Mouse (Mus musculus) liver, embryonic 12.5 days (tissue): Measurements from ENCODE around the gene Spn. TPM values are rescaled to one million over a fixed set of nuclear protein-coding genes. Genes with fewer than 3 reads are reported as not detected.

ENCODE experiments used
- ATAC-seq: fragments of 200-750 bp; cut with Nextera tagmentation; 2 replicates; pipeline ENCODE4 v1.8.0; 2017; ENCODE audit warnings: moderate number of reproducible peaks, mild to moderate bottlenecking, moderate library complexity
- H3K27ac ChIP-seq: fragments of 300-500 bp; sonication (generic); 2 replicates; pipeline ENCODE4 v1.5.1; 2016; ENCODE audit warnings: mild to moderate bottlenecking
- H3K27me3 ChIP-seq: fragments of 300-500 bp; sonication (generic); replicated peaks from 2 replicates; pipeline ENCODE4 v1.6.1; 2016; ENCODE audit warnings: mild to moderate bottlenecking, moderate library complexity
- H3K36me3 ChIP-seq: fragments of 300-500 bp; sonication (generic); 2 replicates; pipeline ENCODE4 v1.6.1; 2016; ENCODE audit warnings: mild to moderate bottlenecking, moderate library complexity
- H3K4me1 ChIP-seq: fragments of 300-500 bp; sonication (generic); 2 replicates; pipeline ENCODE4 v1.6.1; 2016
- H3K4me2 ChIP-seq: fragments of 300-500 bp; sonication (generic); 2 replicates; pipeline ENCODE4 v1.6.1; 2016; ENCODE audit warnings: mild to moderate bottlenecking, moderate library complexity
- H3K4me3 ChIP-seq: fragments of 300-500 bp; sonication (generic); 2 replicates; pipeline ENCODE4 v1.5.1; 2016; ENCODE audit warnings: mild to moderate bottlenecking, moderate library complexity
- H3K9ac ChIP-seq: fragments of 300-500 bp; sonication (generic); 2 replicates; pipeline ENCODE4 v1.6.1; 2016; ENCODE audit warnings: mild to moderate bottlenecking, moderate library complexity
- H3K9me3 ChIP-seq: fragments of 300-500 bp; sonication (generic); replicated peaks from 2 replicates; pipeline ENCODE4 v1.6.1; 2016; ENCODE audit warnings: mild to moderate bottlenecking, moderate library complexity
- WGBS: fragments of 180-500 bp; shearing (Covaris S2); methylation state at CpG from one replicate; pipeline ENCODE4 v1.1.7; 2016; ENCODE audit not compliant: insufficient replicate concordance; 5-methylcytosine and 5-hydroxymethylcytosine counted together
- polyA plus RNA-seq: library from polyadenylated mRNA; unstranded; fragments of >200 nt; fragmentation: Nextera tagmentation; extraction: Ambion mirVana; gene quantifications from 2 replicates; pipeline ENCODE4 v1.2.1, GENCODE M21; 2016

Spn gene
- polyA plus RNA-seq, 1 experiment from 2014 or later, result 7.4 TPM

DNA sequence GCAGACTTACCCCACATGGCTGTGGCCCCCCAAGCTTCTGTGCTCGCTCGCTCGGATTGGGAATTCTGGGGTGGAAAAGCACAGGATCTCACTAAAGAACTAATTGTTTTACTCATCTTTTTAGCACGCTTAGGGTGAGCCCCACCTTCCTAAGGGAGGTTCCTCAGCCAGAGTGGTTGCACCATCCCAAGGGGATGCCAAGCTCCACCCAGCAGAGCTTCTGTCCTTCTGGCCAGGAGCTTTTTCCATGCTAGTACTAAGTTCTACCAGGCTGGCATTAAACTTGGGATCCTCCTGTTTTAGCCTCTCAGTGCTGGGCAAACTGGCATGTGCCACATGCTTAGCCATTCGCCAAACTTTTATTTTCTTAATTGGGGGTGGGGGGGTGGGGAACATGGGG lies 24.9 kb upstream of the Spn start:
- Histone ChIP-seq H3K4me2 (no peak overlapping the region), H3K4me1 (0 out of 2 replicates have a peak, but pooled peaks cover 17% of the 10 kb centered on the region), H3K4me3 (no peak overlapping the region), H3K36me3 (no peaks in the 10 kb centered on the region), H3K27me3 (0 out of 2 replicates have a peak, but pooled peaks cover 3% of the 10 kb centered on the region), H3K9ac (no peak overlapping the region), H3K27ac (no peak overlapping the region), H3K9me3 (no peaks in the 10 kb centered on the region)
- 75% methylated on average over 5 of the region's 5 CpGs for WGBS
- no peak for ATAC-seq

DNA sequence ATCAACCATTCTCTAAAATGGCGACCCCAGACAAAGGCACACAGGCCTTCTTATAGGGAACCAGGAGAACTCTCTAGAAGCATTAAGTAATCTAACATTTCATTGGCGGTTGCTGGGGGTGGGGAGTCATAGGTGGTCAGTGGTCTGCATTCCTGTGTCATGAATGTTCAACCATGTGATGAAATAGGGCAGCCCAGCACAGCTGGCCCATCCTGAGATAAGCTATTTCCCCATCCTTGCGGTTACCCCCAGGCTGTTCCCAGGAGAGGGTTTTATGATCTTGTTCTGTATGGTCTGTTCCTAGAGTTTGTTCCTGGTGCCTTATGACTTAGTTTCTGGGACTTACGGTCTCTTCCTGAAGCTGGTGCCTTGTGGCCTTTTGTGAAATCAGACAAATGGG lies 19.9 kb upstream of the Spn start:
- no peaks in the 10 kb centered on the region for H3K27me3 ChIP-seq
- ATAC-seq, result no peak
- no peak overlapping the region for H3K27ac ChIP-seq
- no peak overlapping the region for H3K4me2 ChIP-seq
- peaks cover 17% of the 10 kb centered on the region for H3K4me1 ChIP-seq
- H3K9me3 ChIP-seq, result no peaks in the 10 kb centered on the region
- H3K36me3 ChIP-seq, result no peaks in the 10 kb centered on the region
- WGBS, result 48% methylated on average over 4 of the region's 4 CpGs
- H3K4me3 ChIP-seq, result no peak overlapping the region
- no peak overlapping the region for H3K9ac ChIP-seq

DNA sequence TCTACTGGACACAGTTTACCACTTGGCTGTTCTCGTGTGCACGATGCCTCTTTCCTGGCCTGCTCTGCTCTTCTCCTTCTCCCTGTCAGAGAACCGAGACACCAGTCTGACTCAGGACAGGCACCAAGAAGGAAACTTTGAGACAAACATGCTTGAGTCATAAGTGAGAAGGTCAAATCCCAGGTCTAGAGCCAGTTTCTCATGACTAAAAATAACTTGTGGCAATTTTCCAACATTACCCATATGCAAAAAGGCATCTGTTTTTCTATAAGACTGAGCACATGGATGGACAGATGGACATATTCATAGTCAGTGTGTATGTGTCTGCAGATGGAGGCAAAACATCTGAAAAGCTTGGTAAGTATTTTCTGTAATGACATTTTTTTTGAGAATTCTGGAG lies 15.9 kb upstream of the Spn start:
- 56% methylated on average over 3 of the region's 3 CpGs for WGBS
- ATAC-seq, result no peak

GRCm38 (mm10) chr7:127152464-127152863 lies 14.8 kb upstream of the Spn start:
- Histone ChIP-seq H3K4me2 (no peak overlapping the region), H3K36me3 (no peaks in the 10 kb centered on the region), H3K9ac (no peak overlapping the region), H3K27ac (no peak overlapping the region), H3K4me1 (peaks cover 24% of the 10 kb centered on the region), H3K27me3 (no peaks in the 10 kb centered on the region), H3K4me3 (no peak overlapping the region), H3K9me3 (no peaks in the 10 kb centered on the region)
- 84% methylated on average over 6 of the region's 6 CpGs for WGBS
- ATAC-seq, result no peak

More for the DNA sequence above, 15.9 kb upstream of the Spn start:
- no peaks in the 10 kb centered on the region for H3K27me3 ChIP-seq
- H3K9ac ChIP-seq, result no peak overlapping the region
- H3K36me3 ChIP-seq, result no peaks in the 10 kb centered on the region
- no peak overlapping the region for H3K4me2 ChIP-seq
- no peak overlapping the region for H3K27ac ChIP-seq
- peaks cover 21% of the 10 kb centered on the region for H3K4me1 ChIP-seq
- no peak overlapping the region for H3K4me3 ChIP-seq
- H3K9me3 ChIP-seq, result no peaks in the 10 kb centered on the region

GRCm38 (mm10) chr7:127147901-127148300 lies 10.3 kb upstream of the Spn start:
- no peaks in the 10 kb centered on the region for H3K9me3 ChIP-seq
- no peak for ATAC-seq
- WGBS, result 66% methylated on average over 3 of the region's 3 CpGs
- no peak overlapping the region for H3K27ac ChIP-seq
- H3K36me3 ChIP-seq, result no peaks in the 10 kb centered on the region
- no peak overlapping the region for H3K9ac ChIP-seq
- H3K4me2 ChIP-seq, result no peak overlapping the region
- no peak overlapping the region for H3K4me3 ChIP-seq
- no peaks in the 10 kb centered on the region for H3K27me3 ChIP-seq
- peaks cover 46% of the 10 kb centered on the region for H3K4me1 ChIP-seq

- Histone ChIP-seq H3K27ac (no peak overlapping the region), H3K36me3 (no peaks in the 10 kb centered on the region), H3K4me1 (peaks cover 62% of the 10 kb centered on the region), H3K4me3 (no peak overlapping the region), H3K9me3 (no peaks in the 10 kb centered on the region), H3K4me2 (no peak overlapping the region), H3K27me3 (no peaks in the 10 kb centered on the region), H3K9ac (no peak overlapping the region)
- 63% methylated on average over 2 of the region's 2 CpGs for WGBS
- no peak for ATAC-seq
Measured at GRCm38 (mm10) chr7:127146267-127146603, 8.6 kb upstream of the Spn start.

DNA sequence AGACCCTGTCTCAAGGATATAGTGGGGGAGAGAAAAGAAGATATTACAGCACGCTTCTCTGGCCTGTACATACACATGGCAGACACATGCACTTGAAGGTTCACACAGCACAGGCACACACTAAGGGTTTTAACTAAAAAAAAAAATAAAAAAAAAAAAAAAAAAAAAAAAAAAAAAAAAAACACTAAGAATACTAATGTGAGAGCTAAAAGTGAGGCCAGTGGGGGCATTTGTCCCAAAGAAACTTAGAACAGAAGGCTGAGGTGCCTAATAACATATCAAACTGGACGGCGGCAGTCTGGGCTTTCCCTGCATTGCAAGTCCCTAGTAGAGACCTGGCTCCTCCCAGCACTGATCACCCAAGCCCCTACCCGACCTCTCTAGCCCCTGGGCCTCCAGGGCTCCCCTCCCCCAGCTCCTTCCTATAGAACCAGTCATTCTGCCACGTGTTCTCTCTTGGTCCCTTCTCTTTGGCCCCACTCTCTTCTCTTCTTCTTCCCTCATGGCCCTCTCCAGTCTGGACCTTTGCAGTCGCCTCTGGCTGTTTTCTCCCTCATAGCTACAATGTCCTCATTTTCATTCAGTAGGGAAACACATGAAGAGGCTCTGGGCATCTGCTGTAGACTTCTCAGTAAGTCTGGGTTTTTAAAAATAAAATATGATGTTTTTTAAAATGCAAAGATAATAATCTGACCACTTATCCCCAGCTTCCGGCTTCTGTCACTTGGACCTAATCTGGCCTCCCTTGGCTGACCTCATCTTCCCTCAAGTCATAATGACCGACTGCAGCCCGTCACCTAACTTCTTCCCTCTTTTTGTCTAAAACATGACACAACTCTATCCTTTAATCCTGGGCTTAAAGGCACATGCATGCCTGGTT lies 8.0 kb upstream of the Spn start:
- no peaks in the 10 kb centered on the region for H3K36me3 ChIP-seq
- H3K27me3 ChIP-seq, result no peaks in the 10 kb centered on the region
- H3K4me1 ChIP-seq, result peaks cover 65% of the 10 kb centered on the region
- H3K9ac ChIP-seq, result 0 out of 2 replicates have a peak overlapping the region, but pooled peaks have one; percentile 23
- H3K4me2 ChIP-seq, result no peak overlapping the region
- H3K9me3 ChIP-seq, result no peaks in the 10 kb centered on the region
- no peak for ATAC-seq
- no peak overlapping the region for H3K4me3 ChIP-seq
- peak overlapping the region; percentile 31; the same call in 1 of the 2 replicates for H3K27ac ChIP-seq
- WGBS, result 24% methylated on average over 9 of the region's 9 CpGs

DNA sequence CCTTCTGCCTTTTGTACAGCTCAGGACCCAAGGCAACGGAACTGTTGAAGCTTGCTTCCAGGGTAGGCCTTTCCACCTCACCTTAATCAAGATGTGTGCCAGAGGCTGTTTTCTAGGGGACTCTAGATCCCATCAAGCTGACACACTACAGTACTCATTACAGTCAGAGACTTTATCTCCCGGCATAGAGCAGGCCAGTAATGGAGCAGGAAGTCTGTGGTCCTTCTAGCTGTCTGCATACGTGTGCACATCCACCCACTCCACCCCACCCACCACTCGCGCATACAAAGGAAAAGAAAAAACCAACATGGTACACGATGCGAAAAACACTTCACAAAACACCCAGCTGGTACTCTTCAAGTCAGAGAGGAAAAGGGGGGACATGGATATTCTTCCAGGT lies 6.8 kb upstream of the Spn start:
- Histone ChIP-seq H3K4me3 (peak overlapping the region; percentile 14; the same call in 1 of the 2 replicates), H3K27me3 (no peaks in the 10 kb centered on the region), H3K27ac (peak overlapping the region; percentile 72), H3K9ac (peak overlapping the region; percentile 29; the same call in 1 of the 2 replicates), H3K4me1 (peaks cover 77% of the 10 kb centered on the region), H3K9me3 (no peaks in the 10 kb centered on the region), H3K36me3 (no peaks in the 10 kb centered on the region), H3K4me2 (peak overlapping the region; percentile 39)
- peak; percentile 48; the same call in 1 of the 2 replicates for ATAC-seq
- 34% methylated on average over 7 of the region's 7 CpGs for WGBS

DNA sequence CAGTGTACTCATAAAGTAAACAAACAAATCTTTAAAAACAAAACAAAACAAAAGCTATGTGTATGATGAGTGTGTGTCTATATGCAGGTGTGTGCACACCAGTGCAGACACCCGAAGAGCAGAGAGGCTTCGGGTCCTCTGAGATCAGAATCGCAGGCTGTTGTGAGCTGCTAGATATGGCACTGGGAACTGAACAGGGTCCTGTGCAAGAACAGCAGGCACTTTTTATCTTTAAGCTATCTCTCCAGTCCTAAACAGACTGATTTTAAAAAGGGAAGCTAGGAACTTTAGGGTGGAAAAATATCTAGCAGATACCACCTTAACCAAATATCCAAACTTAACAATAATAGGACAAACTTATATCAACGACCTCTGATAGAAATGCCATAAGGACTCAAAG lies 5.0 kb upstream of the Spn start:
- Histone ChIP-seq H3K9ac (no peak overlapping the region), H3K9me3 (no peaks in the 10 kb centered on the region), H3K4me1 (peaks cover 86% of the 10 kb centered on the region), H3K4me3 (no peak overlapping the region), H3K27me3 (no peaks in the 10 kb centered on the region), H3K36me3 (no peaks in the 10 kb centered on the region), H3K27ac (peak overlapping the region; percentile 85; the same call in 1 of the 2 replicates), H3K4me2 (peak overlapping the region; percentile 39)
- WGBS, result 55% methylated on average over 4 of the region's 4 CpGs
- no peak for ATAC-seq

GRCm38 (mm10) chr7:127142214-127142613 lies 4.6 kb upstream of the Spn start:
- Histone ChIP-seq H3K9ac (no peak overlapping the region), H3K4me2 (peak overlapping the region; percentile 3), H3K27ac (peak overlapping the region; percentile 85; the same call in 1 of the 2 replicates), H3K9me3 (no peaks in the 10 kb centered on the region), H3K36me3 (no peaks in the 10 kb centered on the region), H3K4me1 (peaks cover 91% of the 10 kb centered on the region), H3K27me3 (no peaks in the 10 kb centered on the region), H3K4me3 (no peak overlapping the region)
- 38% methylated on average over 2 of the region's 2 CpGs for WGBS
- ATAC-seq, result peak; percentile 35; the same call in 1 of the 2 replicates

GRCm38 (mm10) chr7:127140623-127141404 lies 3.2 kb upstream of the Spn start:
- Histone ChIP-seq H3K27ac (peak overlapping the region; percentile 85), H3K4me3 (no peak overlapping the region), H3K36me3 (peaks cover 2% of the 10 kb centered on the region; the same call in 1 of the 2 replicates), H3K4me1 (peaks cover 98% of the 10 kb centered on the region), H3K9ac (peak overlapping the region; percentile 18; the same call in 1 of the 2 replicates), H3K27me3 (no peaks in the 10 kb centered on the region), H3K9me3 (no peaks in the 10 kb centered on the region), H3K4me2 (no peak overlapping the region)
- no peak for ATAC-seq
- 35% methylated on average over 7 of the region's 7 CpGs for WGBS

DNA sequence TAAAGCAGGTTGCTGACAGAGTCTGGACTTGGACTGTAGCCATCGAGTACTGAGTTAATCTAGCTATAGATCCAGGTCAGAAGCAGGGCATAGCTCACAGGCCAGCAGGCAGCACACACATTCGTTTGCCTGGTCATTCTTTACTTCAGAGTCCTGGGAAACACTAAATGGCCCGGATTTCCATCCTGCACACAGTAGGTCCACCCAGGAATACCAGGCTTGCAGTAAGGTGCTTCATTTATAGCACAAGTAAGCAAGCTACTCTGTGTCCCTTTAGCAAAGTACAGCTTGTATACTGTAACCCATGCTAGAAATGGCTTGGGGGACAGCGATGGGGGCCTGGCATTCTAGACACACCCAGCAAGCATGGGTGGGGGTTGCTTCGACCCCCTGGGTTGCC lies 1.9 kb upstream of the Spn start:
- H3K9me3 ChIP-seq, result no peaks in the 10 kb centered on the region
- no peak overlapping the region for H3K4me3 ChIP-seq
- H3K4me1 ChIP-seq, result peaks cover 99% of the 10 kb centered on the region
- ATAC-seq, result no peak; the same call in 1 of the 2 replicates
- no peaks in the 10 kb centered on the region for H3K27me3 ChIP-seq
- H3K27ac ChIP-seq, result peak overlapping the region; percentile 85
- peak overlapping the region; percentile 38 for H3K9ac ChIP-seq
- H3K36me3 ChIP-seq, result peaks cover 8% of the 10 kb centered on the region; the same call in 1 of the 2 replicates
- 22% methylated on average over 5 of the region's 5 CpGs for WGBS
- H3K4me2 ChIP-seq, result peak overlapping the region; percentile 51
